Mouse (Mus musculus): ENCODE results near the gene Ppp1r18. TPM values are rescaled to one million over a fixed set of nuclear protein-coding genes. Genes with fewer than 3 reads are reported as not detected.

Gene Ppp1r18
- polyA plus RNA-seq, 1 experiment from 2014 or later: 23.7 TPM

GRCm38 (mm10) chr17:35866281-35866831 lies 963 bp downstream of the Ppp1r18 start:
- peak overlapping the region; percentile 73 for H3K4me3 ChIP-seq (replicated peaks)
- H3K27ac ChIP-seq: peak overlapping the region; percentile 97
- H3K4me2 ChIP-seq: peak overlapping the region; percentile 77
- H3K36me3 ChIP-seq (replicated peaks): peaks cover 23% of the 10 kb centered on the region
- peaks cover 4% of the 10 kb centered on the region; the same call in 1 of the 2 replicates for H3K9me3 ChIP-seq
- peak; percentile 45 for ATAC-seq (ENCODE audit: low FRiP score)
- WGBS: 0% methylated on average over 38 of the region's 38 CpGs
- H3K4me1 ChIP-seq: peaks cover 63% of the 10 kb centered on the region
- peak overlapping the region; percentile 89 for H3K9ac ChIP-seq
- no peaks in the 10 kb centered on the region for H3K27me3 ChIP-seq

- peaks cover 63% of the 10 kb centered on the region for H3K4me1 ChIP-seq
- WGBS: 11% methylated on average over 26 of the region's 26 CpGs
These were observed 1.8 kb downstream of the Ppp1r18 start for GRCm38 (mm10) chr17:35866911-35867890.

GRCm38 (mm10) chr17:35868165-35868820 lies 2.9 kb downstream of the Ppp1r18 start:
- Histone ChIP-seq H3K4me1 (peaks cover 68% of the 10 kb centered on the region), H3K4me3 (replicated peaks) (peak overlapping the region; percentile 73), H3K4me2 (peak overlapping the region; percentile 77), H3K27me3 (no peaks in the 10 kb centered on the region), H3K9me3 (peaks cover 5% of the 10 kb centered on the region; the same call in 1 of the 2 replicates), H3K27ac (peak overlapping the region; percentile 97), H3K36me3 (replicated peaks) (peaks cover 31% of the 10 kb centered on the region), H3K9ac (peak overlapping the region; percentile 89)
- no peak for ATAC-seq (ENCODE audit: low FRiP score)
- 43% methylated on average over 17 of the region's 17 CpGs for WGBS

More at GRCm38 (mm10) chr17:35866911-35867890, 1.8 kb downstream of the Ppp1r18 start:
- Histone ChIP-seq H3K9ac (peak overlapping the region; percentile 89), H3K4me2 (peak overlapping the region; percentile 77), H3K27me3 (no peaks in the 10 kb centered on the region), H3K36me3 (replicated peaks) (peaks cover 26% of the 10 kb centered on the region), H3K9me3 (peaks cover 5% of the 10 kb centered on the region; the same call in 1 of the 2 replicates), H3K4me3 (replicated peaks) (peak overlapping the region; percentile 73), H3K27ac (peak overlapping the region; percentile 97)
- no peak for ATAC-seq (ENCODE audit: low FRiP score)

- H3K4me1 ChIP-seq: peaks cover 74% of the 10 kb centered on the region
- WGBS: 7% methylated on average over 7 of the region's 7 CpGs
These were observed 3.6 kb downstream of the Ppp1r18 start for GRCm38 (mm10) chr17:35868961-35869345.

GRCm38 (mm10) chr17:35869346-35870067 lies 4.1 kb downstream of the Ppp1r18 start:
- peak overlapping the region; percentile 70; the same call in 1 of the 2 replicates for H3K27ac ChIP-seq
- 9% methylated on average over 7 of the region's 7 CpGs for WGBS
- H3K36me3 ChIP-seq (replicated peaks): peaks cover 37% of the 10 kb centered on the region
- peak overlapping the region; percentile 89 for H3K9ac ChIP-seq
- H3K4me3 ChIP-seq (replicated peaks): peak overlapping the region; percentile 73
- H3K4me2 ChIP-seq: peak overlapping the region; percentile 77
- H3K4me1 ChIP-seq: peaks cover 71% of the 10 kb centered on the region
- no peak for ATAC-seq (ENCODE audit: low FRiP score)
- no peaks in the 10 kb centered on the region for H3K27me3 ChIP-seq
- peaks cover 5% of the 10 kb centered on the region; the same call in 1 of the 2 replicates for H3K9me3 ChIP-seq

More at GRCm38 (mm10) chr17:35868961-35869345, 3.6 kb downstream of the Ppp1r18 start:
- no peak for ATAC-seq (ENCODE audit: low FRiP score)
- H3K9me3 ChIP-seq: peaks cover 5% of the 10 kb centered on the region; the same call in 1 of the 2 replicates
- H3K27ac ChIP-seq: peak overlapping the region; percentile 70; the same call in 1 of the 2 replicates
- H3K27me3 ChIP-seq: no peaks in the 10 kb centered on the region
- H3K9ac ChIP-seq: peak overlapping the region; percentile 89
- peak overlapping the region; percentile 77 for H3K4me2 ChIP-seq
- H3K4me3 ChIP-seq (replicated peaks): peak overlapping the region; percentile 73
- H3K36me3 ChIP-seq (replicated peaks): peaks cover 32% of the 10 kb centered on the region

GRCm38 (mm10) chr17:35870151-35870883 lies 4.9 kb downstream of the Ppp1r18 start:
- WGBS: 71% methylated on average over 9 of the region's 9 CpGs
- peak overlapping the region; percentile 73 for H3K4me3 ChIP-seq (replicated peaks)
- H3K4me1 ChIP-seq: peaks cover 63% of the 10 kb centered on the region
- peak overlapping the region; percentile 89 for H3K9ac ChIP-seq
- H3K4me2 ChIP-seq: peak overlapping the region; percentile 77
- H3K27ac ChIP-seq: peak overlapping the region; percentile 5
- no peaks in the 10 kb centered on the region for H3K27me3 ChIP-seq
- H3K36me3 ChIP-seq (replicated peaks): peaks cover 45% of the 10 kb centered on the region
- peaks cover 5% of the 10 kb centered on the region; the same call in 1 of the 2 replicates for H3K9me3 ChIP-seq
- no peak for ATAC-seq (ENCODE audit: low FRiP score)

- 0 out of 2 replicates have a peak overlapping the region, but pooled peaks have one; percentile 5 for H3K27ac ChIP-seq
- no peaks in the 10 kb centered on the region for H3K27me3 ChIP-seq
- no peak overlapping the region for H3K9ac ChIP-seq
- H3K36me3 ChIP-seq (replicated peaks): peaks cover 51% of the 10 kb centered on the region
- peak overlapping the region; percentile 77 for H3K4me2 ChIP-seq
- peak overlapping the region; percentile 73 for H3K4me3 ChIP-seq (replicated peaks)
- peaks cover 62% of the 10 kb centered on the region for H3K4me1 ChIP-seq
- 88% methylated on average over 8 of the region's 8 CpGs for WGBS
- no peak for ATAC-seq (ENCODE audit: low FRiP score)
- H3K9me3 ChIP-seq: peaks cover 5% of the 10 kb centered on the region; the same call in 1 of the 2 replicates
These were observed 5.7 kb downstream of the Ppp1r18 start for GRCm38 (mm10) chr17:35870884-35871696.

- peak overlapping the region; percentile 42; the same call in 1 of the 2 replicates for H3K27ac ChIP-seq
- peak overlapping the region; percentile 21; the same call in 1 of the 2 replicates for H3K4me2 ChIP-seq
- H3K27me3 ChIP-seq: no peaks in the 10 kb centered on the region
- no peak overlapping the region for H3K9ac ChIP-seq
- peaks cover 38% of the 10 kb centered on the region for H3K4me1 ChIP-seq
- peaks cover 5% of the 10 kb centered on the region; the same call in 1 of the 2 replicates for H3K9me3 ChIP-seq
- peak; percentile 31; the same call in 1 of the 2 replicates for ATAC-seq (ENCODE audit: low FRiP score)
- 33% methylated on average over 21 of the region's 21 CpGs for WGBS
- H3K4me3 ChIP-seq (replicated peaks): peak overlapping the region; percentile 13
- H3K36me3 ChIP-seq (replicated peaks): peaks cover 46% of the 10 kb centered on the region
These were observed 8.6 kb downstream of the Ppp1r18 start for GRCm38 (mm10) chr17:35873774-35874519.

- Histone ChIP-seq H3K4me3 (replicated peaks) (no peak overlapping the region), H3K4me1 (peaks cover 30% of the 10 kb centered on the region), H3K27me3 (no peaks in the 10 kb centered on the region), H3K27ac (no peak overlapping the region), H3K36me3 (replicated peaks) (peaks cover 46% of the 10 kb centered on the region), H3K9me3 (peaks cover 5% of the 10 kb centered on the region; the same call in 1 of the 2 replicates), H3K9ac (no peak overlapping the region), H3K4me2 (no peak overlapping the region)
- 86% methylated on average over 6 of the region's 6 CpGs for WGBS
- ATAC-seq (ENCODE audit: low FRiP score): no peak
These were observed 9.3 kb downstream of the Ppp1r18 start for GRCm38 (mm10) chr17:35874721-35875120.
